Comparison of ENCODE assay signal across 12 mouse cellular contexts in genomic region chr14:13547746-13548145, GRCm38 (mm10).
"Had no signal": no experiment of that assay in that cellular context is flagged by ENCODE, and none has a peak within 500 bp of the region (broad histone marks: within the 10 kb centered on the region; RNA-seq: fewer than 3 reads in every experiment).

No protein-coding gene starts in this region.

- DNase-seq: retina, postnatal 1 day; right cerebral cortex, adult 18-20 months; right cerebral cortex, postnatal 14 days; right cerebral cortex, postnatal 25 days; right cerebral cortex, postnatal 4 days; spleen, adult 18-20 months; thymus, adult 18-20 months; thymus, adult 2 months; thymus, postnatal 14 days; thymus, postnatal 25 days; thymus, postnatal 36 days; thymus, postnatal 4 days had no signal
